Mouse (Mus musculus) megakaryocyte, embryonic 14.5 days (primary cell): Measurements from ENCODE around the gene Ptk7.

Source experiments
- FLI1 ChIP-seq: IDR thresholded peaks from 2 replicates; pipeline ENCODE4 v1.6.1; 2012; ENCODE audit warnings: low read length, inconsistent platforms, mixed read lengths
- GATA1 ChIP-seq: IDR thresholded peaks from 3 replicates; pipeline ENCODE4 v1.6.1; 2012; ENCODE audit warnings: mixed read lengths, low read length, inconsistent platforms, borderline replicate concordance

DNA sequence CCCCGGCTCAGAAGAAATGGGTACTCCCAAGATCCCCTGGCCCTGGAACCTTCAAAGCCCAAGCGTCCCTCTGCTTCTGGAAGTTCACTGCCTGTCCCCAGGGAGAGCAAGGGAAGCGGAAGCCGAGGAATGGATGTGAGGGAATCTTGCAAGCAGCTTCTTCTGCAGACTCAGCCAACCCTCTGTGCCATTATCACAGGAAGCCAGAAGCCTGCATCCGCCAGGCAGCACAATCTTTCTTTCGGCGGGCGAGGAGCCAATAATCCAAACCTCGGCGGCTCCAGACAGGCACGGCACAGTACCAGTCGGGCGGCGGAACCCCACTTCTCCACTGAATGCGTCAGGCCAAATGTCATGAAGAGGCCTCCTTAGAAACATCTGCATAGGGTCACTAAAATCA is 8.0 kb downstream of the Ptk7 start:
- TF ChIP-seq FLI1 (no peak), GATA1 (no peak)
